Mouse (Mus musculus) monocyte, adult 2 months (primary cell): Measurements from ENCODE around the gene Rab11fip5.

Experiments
- DNase-seq, 2 experiments: peaks; one replicate each; pipeline ENCODE4 v3.0.0; 2022; ENCODE audit warnings: low spot score in 2 of 2, low read depth in 1 of 2

Rab11fip5 gene

DNA sequence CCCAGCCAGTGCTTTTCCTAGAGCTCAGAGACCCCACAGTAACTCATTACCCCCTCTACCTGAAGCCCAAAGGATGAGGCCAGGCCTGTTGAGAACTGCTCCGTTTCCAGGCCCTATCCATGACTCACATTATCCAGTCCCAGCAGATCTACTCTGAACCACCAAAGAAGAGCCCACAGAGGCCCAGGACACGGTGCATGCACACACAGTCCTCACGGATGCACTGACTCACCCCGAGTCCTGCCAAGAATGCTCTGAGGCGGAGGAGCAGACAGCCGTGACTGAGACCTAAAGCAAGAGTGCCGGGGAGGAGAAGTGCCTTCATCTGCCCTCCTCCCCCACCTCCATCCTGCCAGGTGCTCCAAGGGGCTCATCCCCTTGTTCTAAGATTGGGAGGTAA is 25.2 kb downstream of the Rab11fip5 start:
- no peak for DNase-seq

DNA sequence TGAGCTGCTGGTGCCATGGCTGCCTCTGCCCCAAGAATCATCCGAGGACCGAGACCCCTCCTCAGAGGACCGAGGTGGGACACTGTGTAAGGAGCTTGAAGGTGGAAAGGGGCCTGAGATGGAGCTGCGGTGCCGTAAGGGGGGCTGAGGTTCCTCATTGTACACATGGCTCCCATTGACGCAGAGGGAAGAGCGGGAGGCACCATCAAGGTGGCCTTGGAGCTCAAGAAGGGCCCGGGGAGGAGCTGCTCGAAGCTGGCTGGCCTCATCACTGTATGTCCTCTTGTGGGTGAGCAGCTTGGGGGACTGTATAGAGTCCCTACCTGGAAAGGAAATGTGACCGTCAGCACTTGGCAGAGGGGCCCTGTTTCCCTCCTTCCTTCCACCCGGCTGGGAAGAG is 26.3 kb downstream of the Rab11fip5 start:
- DNase-seq, result no peak

DNA sequence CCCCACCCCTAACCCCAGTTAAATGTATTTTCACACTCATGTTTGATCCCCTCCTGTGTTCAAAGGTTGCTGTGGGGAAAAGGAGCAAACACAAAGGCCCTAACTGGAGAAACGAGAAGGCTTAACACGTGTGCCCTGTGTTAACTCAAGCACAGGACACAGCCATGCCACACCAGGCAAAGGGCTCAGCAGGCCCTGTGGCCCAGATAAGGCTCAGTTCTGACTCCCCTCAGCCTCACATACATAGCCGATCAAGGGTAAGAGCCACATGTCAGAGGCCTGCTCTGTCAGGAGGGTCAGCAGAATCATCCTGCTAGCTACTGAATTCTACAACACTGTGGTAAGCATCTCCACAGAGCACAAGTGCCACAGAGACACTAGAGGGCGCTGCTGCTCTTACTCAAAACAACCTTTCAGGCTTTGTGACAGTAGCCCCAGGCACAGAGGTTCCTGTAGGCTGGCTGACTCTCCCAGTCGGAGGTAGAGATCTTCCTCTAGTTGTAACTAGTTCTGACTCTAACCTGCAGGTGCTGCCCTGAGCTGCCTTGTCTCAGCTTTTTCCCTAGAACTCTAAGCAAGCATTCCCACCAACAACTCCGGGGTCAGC is 28.3 kb downstream of the Rab11fip5 start:
- peak; percentile 42 to 72 for DNase-seq

DNA sequence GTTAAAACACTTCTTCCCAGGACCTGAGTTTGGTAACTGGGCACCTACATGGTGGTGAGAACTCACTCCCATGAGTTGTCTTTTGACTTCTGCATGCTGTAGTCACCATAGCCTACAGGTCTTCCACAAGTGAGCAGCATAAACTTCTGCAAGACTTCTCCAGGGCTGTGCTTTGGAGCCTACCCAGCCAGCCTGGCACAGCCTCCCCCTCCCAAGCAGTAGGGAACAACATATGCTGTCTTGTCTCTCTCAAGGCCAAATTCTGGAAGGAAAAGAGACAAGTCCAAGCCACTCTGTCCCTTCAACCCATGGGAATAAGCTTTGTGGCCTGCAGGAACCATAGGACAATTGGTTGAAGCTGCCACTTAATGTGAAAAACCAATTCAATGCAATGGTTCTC is 29.5 kb downstream of the Rab11fip5 start:
- DNase-seq, result no peak

DNA sequence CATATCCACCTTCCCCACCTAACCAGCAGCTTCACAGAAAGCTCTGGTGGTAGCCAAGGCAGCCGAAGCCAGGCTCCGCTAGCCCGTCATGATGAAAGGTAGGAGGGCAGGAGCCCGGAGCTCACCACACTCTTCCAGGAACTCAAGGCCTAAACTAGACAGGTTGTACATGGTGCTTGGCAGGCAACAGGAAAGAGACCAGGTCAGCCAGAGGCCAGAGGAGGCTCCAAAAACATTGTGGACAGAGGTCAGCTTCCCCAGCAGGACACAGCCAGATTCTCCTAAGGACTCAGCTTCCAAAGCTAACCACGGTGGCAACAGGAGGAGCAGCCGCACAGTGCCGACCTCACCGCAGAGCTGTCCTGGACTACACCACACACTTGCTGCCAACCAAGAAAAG is 31.4 kb downstream of the Rab11fip5 start:
- no peak for DNase-seq

DNA sequence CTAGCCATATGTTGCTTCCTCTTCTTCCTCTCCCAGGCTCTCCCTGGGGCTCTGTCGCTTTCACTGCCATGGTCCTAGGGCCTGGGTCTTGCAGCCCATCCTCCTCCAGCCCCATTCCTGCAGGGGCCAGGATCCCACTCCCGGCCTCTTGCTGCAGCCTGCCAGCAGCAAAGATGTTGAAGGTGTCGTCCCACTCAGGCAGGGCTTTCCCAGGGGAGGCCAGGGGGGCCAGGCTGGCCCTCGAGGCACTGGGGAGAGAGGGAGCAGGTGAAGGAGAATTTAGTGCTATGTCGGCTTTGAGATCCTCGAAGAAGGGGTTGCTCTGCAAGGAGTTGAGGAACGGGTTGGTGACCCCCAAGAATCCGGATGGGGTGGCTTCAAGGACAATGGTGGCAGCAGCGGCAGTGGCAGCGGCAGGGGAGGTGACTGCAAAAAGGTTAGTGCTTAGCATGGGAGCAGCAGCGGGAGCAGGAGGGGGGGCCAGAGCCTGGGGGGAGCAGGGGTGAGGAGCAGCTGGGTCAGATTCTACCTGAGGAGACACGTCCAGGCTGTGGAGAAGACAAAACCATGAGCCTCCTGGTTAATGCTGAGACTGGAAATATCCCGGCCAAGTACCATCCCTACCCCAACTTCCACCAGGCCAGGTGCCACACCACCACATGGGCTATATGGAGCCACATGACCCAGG is 32.5 kb downstream of the Rab11fip5 start:
- no peak for DNase-seq

DNA sequence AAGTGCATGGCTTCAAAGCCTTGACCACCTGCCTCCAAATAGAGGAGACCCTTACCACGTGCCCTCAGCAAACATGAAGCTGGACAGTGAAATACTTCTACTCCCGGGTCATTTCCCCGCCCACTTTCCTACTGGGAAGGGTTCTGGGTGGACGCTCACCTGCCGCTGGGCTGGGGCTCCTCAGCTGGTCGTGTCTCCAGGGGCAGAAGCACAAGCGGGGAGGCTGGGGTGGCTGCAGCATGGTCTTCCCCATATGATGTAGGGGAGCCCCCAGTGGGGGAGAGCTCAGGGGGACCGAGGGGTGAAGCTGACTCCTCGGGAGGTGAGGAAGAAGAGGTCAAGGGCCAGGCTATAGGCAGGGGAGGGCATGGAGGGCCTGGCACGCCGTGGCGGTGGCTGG is 34.2 kb downstream of the Rab11fip5 start:
- DNase-seq, result no peak

DNA sequence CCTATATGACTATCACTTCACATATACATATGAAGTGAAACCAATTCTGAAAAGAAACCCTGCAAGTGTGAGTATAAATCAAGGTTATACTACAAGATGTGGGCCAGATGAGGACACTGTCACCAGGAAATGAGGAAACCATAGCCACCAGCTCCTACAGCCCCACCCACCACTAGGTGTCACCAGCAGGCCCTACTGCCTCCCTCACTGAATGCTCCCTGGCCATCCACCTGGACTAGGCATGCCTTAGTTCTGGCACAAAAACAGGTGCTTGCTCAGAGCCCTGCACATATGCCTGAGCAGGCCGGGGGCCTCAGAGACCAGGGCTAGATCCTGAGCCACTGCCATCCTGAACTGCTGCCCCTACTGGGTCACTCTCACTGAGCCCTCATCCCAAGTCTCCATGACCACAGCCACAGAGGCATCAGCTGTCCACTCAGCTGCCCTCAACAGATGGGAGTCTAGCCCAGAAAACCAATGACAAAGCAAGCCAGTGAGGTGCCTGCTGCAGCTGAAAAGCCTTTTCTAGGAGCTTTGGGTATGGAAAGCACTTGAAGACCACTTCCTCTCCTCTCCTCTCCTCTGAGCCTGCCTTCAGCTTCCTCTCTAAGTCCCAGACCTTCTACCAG is 35.0 kb downstream of the Rab11fip5 start:
- DNase-seq, result peak in 1 of 2 experiments; percentile 15

DNA sequence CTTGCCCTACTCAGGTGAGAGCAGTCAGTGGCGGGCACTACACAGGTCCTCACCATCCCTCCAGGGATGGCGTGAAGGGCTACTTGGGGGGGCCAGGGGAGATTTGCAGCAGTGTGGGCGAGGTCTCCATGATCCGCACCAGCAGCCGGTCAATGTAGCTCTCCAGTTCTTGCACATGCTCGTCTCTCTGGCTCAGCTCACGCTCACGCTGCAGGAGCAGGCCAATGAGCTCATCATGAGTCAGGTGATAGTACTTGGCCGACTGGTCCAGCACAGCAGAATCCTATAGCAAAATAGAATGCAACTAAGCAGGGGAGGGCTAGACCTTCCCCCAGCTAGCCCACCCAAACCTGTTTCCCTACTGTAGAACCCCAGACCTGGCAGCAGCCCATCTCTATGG is 37.5 kb downstream of the Rab11fip5 start:
- DNase-seq, result no peak

DNA sequence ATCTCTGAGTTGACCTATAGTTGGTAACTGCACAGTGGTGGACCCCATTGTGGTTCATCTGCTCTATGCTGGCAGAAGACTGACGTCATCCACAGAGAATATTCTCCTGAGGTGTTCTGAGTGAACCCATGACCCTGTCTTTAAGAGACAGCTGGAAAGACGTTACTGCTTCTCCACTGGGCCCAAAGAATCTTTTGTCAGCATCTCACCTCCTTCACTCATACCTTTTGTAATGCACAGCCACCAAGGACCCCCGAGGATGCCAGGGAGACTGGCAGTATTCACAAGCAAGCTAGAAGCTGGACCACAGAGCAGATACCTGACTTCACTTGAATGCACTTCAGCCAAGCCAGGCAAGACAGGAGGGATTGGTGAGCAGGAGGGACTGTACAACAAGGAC is 39.1 kb downstream of the Rab11fip5 start:
- DNase-seq, result no peak

DNA sequence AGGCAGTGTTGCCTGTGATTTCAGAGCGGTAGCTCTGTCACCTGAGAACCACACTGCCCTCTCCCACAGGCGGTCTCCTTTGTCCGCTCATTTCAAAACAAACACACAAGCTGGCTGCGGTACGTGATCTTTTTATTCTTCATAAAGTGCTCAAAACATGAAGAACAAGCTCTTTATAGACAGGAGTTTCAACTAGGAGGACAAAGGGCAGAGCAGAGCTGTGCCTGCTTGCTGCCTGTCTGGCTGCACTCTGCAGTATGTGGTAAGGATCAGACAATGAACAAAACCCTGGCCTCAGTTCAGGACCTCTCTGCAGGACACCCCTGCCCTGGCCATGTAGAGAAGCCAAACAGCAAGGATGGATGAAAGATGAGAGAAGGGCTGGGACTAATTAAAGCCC is 39.6 kb downstream of the Rab11fip5 start:
- DNase-seq, result no peak

DNA sequence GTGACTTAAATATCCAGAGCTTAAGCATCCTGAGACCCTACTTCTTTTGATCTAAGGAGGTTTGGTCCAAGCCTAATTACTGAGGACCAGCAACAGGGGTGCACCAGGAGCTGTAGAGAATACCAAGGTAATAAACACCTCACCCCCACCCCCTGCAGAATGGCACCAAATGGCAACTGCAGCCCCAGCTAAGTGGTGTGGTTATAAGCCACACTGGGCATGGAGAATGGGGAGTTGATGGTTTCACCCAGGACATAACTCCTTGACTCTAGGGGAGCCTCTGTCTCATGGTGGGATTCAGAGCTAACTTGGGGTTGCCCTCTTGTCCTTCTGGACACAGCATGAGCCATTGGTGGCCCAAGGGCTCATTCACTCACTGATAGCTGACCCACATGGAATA is 40.2 kb downstream of the Rab11fip5 start:
- DNase-seq, result no peak

DNA sequence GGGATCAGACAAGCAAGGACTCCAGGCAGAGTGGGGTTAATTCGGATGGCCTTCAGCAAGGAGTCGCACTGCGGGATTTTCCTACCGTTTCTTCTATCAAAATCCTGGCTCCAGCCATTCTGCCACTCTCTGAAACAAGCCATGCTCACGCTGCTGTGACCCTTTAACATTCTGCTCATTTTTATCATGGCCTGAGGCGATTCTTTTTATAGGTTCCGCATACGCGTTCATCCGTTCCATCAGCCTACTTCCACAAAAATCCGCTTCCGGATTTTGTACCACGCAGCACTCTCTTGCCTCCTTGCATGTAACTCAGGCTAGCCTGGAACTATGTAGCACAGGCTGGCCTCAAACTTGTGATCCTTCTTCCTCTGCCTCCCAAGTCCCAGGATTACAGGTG is 40.7 kb downstream of the Rab11fip5 start:
- DNase-seq, result peak in 1 of 2 experiments; percentile 18

DNA sequence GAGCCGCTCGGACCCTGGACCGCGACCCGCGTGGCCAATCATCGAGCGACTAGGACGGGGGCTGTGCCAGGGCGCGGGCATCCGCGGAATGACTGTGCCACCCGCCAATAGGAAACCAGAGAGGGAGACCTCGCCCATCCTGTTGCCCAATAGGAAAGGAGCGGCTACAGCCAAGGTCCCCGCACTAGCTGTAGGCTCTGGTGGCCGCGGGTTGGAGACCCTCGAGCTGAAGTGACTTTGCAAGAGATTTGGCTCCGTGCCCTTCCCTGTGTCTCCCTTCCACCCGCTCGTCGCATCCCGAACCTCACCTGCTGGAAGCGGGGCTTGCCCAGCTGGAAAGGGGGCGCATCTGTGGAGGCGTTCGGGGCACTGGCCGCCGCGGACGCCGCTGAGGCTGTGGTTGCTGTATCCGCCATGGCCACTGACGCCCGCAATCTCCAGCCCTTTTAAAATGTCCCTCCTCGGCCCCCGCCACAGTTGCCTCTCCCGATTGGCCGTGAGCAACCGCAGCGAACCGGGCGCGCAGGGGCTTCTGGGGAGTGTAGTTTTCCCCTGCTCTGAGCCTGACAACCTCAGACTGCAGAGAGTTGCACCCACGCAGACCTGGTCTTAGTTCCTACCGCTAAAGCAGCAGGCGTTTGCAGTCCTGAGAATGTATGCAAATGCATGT is 41.3 kb downstream of the Rab11fip5 start, which contains the start of gene Sfxn5:
Gene Sfxn5 (minus strand): TSS at position 423 of the 670 bp plus-strand sequence.
- DNase-seq, result peak; percentile 82 to 88

DNA sequence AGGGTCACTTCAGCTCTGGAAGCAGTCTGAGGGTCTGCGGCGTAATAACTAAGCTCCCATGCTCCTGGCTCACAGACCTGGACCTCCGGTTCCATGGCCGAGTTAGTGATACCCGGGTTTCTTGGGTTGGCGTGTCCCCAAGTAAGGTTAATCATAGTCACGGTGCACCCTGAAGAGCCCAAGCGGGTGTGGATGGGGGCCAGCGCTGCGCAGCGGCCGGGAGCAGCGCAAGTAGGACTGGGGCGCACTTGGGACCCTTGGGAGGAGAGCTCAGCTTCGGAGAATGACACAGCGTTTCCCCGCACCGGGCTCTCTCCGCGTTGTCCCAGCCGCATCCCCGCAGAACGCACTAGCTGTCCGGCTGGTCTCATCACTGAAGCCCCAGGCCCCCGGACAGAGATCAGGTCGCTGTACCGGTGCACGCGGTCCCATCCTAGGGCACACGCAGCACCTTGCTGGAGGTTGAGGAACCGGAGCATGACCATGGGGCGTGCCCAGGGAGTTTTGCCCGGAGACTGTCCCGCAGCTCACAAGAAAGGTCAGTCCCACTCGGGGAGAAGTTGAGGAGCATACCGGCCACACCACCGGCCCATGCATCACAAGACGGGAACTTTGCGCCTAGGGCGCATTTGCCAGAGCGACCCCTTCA is 42.0 kb downstream of the Rab11fip5 start:
- DNase-seq, result no peak

DNA sequence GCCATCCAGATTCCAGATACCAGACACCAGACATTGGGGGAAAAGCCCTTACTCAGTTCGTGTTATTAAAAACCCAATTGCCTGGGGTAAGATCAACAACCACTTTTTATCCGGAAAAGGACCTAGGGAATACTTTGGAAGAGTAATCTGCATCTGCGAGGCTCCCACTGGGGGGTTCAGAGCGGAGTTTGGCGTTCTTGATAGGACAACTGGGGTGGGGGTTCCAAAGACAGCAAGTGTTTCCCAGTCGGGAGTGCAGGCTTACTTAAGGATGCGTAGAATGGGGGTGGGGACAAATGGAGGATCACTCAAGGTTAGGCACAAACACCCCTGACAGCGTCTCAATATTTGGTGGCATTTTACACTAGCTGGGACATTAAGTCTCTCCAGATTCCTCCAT is 42.7 kb downstream of the Rab11fip5 start:
- DNase-seq, result no peak

DNA sequence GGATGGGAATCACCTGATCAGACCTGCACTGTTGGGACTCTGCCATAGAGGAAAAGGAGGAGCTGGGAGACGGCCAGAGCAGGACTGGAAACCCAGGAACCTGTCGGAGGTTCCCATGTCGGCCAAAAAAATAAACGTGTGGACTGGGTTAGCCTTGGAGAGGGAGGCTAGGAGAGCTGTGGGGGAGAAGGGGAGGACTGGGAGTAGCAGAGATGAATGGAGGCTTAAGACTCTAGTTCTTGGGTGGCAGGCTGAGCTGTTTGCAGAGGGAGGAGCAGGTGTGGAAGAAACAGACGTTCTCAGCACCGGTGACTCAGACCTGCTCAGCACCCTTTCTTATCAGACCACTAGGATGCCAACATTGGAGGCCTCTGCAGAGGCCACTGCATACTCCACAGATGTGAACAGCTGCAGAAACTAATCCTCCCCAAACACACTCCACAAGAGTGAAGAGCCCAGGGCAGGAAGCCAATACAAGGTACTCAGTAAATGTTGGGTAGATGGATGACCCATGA is 43.2 kb downstream of the Rab11fip5 start:
- DNase-seq, result no peak

DNA sequence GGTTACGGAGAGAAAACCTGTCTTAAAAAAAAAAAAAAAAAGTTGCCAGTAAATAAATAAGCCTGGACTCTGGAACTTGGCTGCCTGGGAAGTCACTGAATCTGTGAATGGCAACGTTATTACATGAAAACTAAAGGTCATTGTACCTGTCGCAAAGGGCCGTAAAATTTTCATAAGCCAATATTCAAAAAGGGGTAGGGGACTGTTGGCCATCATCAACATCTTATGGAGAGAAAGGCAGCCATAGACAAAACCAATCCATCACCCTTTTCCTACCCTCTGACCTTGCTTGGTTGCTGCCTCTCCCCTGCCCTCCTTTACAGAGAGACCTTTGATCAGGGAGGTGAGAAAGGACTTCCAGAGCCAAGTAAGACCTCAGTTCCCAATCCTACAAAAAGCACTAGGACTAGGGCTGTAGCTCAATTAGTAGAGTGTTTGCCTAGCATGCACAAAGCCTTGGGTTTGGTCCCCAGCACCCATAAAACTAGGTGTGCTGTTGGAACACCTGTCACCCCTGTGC is 44.7 kb downstream of the Rab11fip5 start:
- DNase-seq, result no peak

DNA sequence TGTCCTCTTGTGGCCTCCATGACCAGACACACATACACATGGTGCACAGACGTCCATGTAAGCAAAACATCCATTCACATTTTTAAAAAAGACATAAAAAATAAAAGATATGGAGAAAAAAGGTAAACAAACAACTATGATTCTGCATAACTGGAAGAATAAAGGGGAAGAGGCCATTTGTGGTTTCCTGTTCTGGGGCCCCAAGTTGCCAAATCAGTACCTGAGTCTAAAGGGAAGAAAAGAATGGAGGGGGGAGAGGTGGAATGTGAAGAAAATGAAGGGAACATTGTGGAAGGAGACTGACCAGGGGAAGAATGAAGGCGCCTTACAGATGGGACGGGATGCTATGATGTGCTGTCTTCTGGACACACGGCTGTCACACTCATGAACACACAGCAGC is 47.9 kb downstream of the Rab11fip5 start:
- no peak for DNase-seq

DNA sequence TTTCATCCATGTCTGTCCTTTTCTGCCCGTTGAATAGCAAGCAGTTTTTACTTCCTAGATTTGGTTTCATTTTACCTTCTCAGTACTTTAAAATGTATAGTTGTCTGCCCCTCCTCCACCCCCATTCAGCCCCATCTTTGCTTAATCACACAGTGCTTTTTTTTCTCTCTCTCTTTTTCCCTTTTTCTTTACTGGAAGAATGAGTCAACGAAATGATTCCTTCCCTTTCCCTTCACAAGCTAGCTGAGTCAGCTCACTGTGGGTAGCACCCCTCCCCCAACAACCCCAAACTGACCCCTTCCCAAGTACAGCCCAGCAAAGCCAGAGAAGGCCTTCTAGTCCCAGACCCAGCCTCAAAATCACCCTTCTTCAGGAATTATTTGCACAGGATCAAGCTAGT is 49.3 kb downstream of the Rab11fip5 start:
- no peak for DNase-seq

DNA sequence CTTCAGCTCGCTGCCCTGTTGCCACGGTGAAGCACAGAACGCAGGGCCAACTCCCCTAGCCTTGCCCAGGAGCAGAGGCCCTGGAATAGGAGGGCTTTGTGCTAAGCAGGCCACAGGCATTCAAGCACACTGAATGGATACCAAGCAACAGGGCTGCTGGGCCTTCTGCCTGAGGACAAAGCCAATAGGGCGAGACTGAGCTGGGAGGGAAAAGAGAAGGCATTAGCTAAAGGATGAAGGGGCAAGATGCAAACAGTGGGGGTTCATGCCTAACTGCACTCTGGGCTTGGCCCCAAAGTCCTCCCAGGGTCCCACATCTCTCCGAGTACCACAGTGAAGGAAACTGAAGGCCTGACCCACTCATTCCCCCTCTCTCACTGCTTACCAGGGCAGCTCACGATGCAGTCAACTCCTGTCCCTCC is 54.0 kb downstream of the Rab11fip5 start:
- no peak for DNase-seq
